Mouse (Mus musculus) intestine, postnatal 0 days (tissue): ENCODE data around the gene Igf1r. TPM values are rescaled to one million over a fixed set of nuclear protein-coding genes. Genes with fewer than 3 reads are reported as not detected.

Experiments
- ATAC-seq: fragments of 200-750 bp; cut with Nextera tagmentation; 2 replicates; pipeline ENCODE4 v1.8.0; 2017; ENCODE audit warnings: mild to moderate bottlenecking, moderate TSS enrichment, moderate library complexity
- H3K27ac ChIP-seq: fragments of 300-500 bp; sonication (generic); 2 replicates; pipeline ENCODE4 v1.5.1; 2014; ENCODE audit warnings: mild to moderate bottlenecking, low read depth, low read length, moderate library complexity
- H3K27me3 ChIP-seq: fragments of 300-500 bp; sonication (generic); replicated peaks from 2 replicates; pipeline ENCODE4 v1.6.1; 2014; ENCODE audit warnings: low read length, mixed read lengths; ENCODE audit not compliant: control insufficient read depth, insufficient read depth
- H3K36me3 ChIP-seq: fragments of 300-500 bp; sonication (generic); 2 replicates; pipeline ENCODE4 v1.6.1; 2014; ENCODE audit warnings: mild to moderate bottlenecking, moderate library complexity; ENCODE audit not compliant: control insufficient read depth, insufficient read depth
- H3K4me1 ChIP-seq: fragments of 300-500 bp; sonication (generic); replicated peaks from 2 replicates; pipeline ENCODE4 v1.6.1; 2014; ENCODE audit warnings: antibody characterized with exemption, low read length, mixed read lengths; ENCODE audit not compliant: control insufficient read depth, insufficient read depth
- H3K4me2 ChIP-seq: fragments of 300-500 bp; sonication (generic); replicated peaks from 2 replicates; pipeline ENCODE4 v1.6.1; 2014; ENCODE audit warnings: low read depth, mild to moderate bottlenecking, moderate library complexity
- H3K4me3 ChIP-seq: fragments of 300-500 bp; sonication (generic); 2 replicates; pipeline ENCODE4 v1.5.1; 2014; ENCODE audit warnings: low read depth, low read length
- H3K9ac ChIP-seq: fragments of 300-500 bp; sonication (generic); 2 replicates; pipeline ENCODE4 v1.6.1; 2014; ENCODE audit warnings: mild to moderate bottlenecking, low read depth, low read length
- H3K9me3 ChIP-seq: fragments of 300-500 bp; sonication (generic); 2 replicates; pipeline ENCODE4 v1.6.1; 2016; ENCODE audit warnings: mixed run types; ENCODE audit not compliant: control insufficient read depth
- CTCF ChIP-seq: sonication (generic); IDR thresholded peaks from 2 replicates; pipeline ENCODE4 v1.5.1; 2016; ENCODE audit warnings: low read depth, mild to moderate bottlenecking, control low read depth, antibody characterized with exemption, moderate library complexity
- WGBS: fragments of 180-500 bp; shearing (Covaris S2); extraction: QIAGEN DNeasy Blood & Tissue Kit; methylation state at CpG from one replicate; pipeline ENCODE4 v1.1.7; 2014; 5-methylcytosine and 5-hydroxymethylcytosine counted together
- polyA plus RNA-seq: library from polyadenylated mRNA; unstranded; fragments of >200 nt; fragmentation: Nextera tagmentation; extraction: Ambion mirVana; gene quantifications from 2 replicates; pipeline ENCODE4 v1.2.1, GENCODE M21; 2015

The Igf1r gene
- polyA plus RNA-seq, 1 experiment from 2014 or later = 5.3 TPM

GRCm38 (mm10) chr7:68125347-68125746 is 172.7 kb downstream of the Igf1r start:
- Histone ChIP-seq H3K27ac (no peak overlapping the region), H3K4me2 (no peak overlapping the region), H3K4me3 (no peak overlapping the region), H3K9ac (no peak overlapping the region), H3K36me3 (no peaks in the 10 kb centered on the region), H3K4me1 (no peaks in the 10 kb centered on the region), H3K9me3 (no peaks in the 10 kb centered on the region), H3K27me3 (no peaks in the 10 kb centered on the region)
- 72% methylated on average over 2 of the region's 2 CpGs for WGBS
- TF ChIP-seq CTCF = no peak
- ATAC-seq = no peak

GRCm38 (mm10) chr7:68127799-68128261 is 175.2 kb downstream of the Igf1r start:
- no peak overlapping the region for H3K4me3 ChIP-seq
- H3K36me3 ChIP-seq = no peaks in the 10 kb centered on the region
- no peaks in the 10 kb centered on the region for H3K27me3 ChIP-seq
- no peak for ATAC-seq
- H3K9me3 ChIP-seq = no peaks in the 10 kb centered on the region
- 27% methylated on average over 6 of the region's 6 CpGs for WGBS
- H3K27ac ChIP-seq = no peak overlapping the region
- H3K4me2 ChIP-seq = no peak overlapping the region; the same call in 1 of the 2 replicates
- H3K9ac ChIP-seq = no peak overlapping the region
- no peaks in the 10 kb centered on the region for H3K4me1 ChIP-seq
- TF ChIP-seq CTCF = peak; percentile 74

- Histone ChIP-seq H3K4me3 (peak overlapping the region; percentile 64; the same call in 1 of the 2 replicates), H3K36me3 (no peaks in the 10 kb centered on the region), H3K27ac (no peak overlapping the region), H3K4me1 (no peaks in the 10 kb centered on the region), H3K9ac (no peak overlapping the region), H3K27me3 (no peaks in the 10 kb centered on the region), H3K9me3 (no peaks in the 10 kb centered on the region), H3K4me2 (peak overlapping the region; percentile 80)
- TF ChIP-seq CTCF = no peak
- WGBS = 21% methylated on average over 7 of the region's 7 CpGs
- no peak for ATAC-seq
Observed at GRCm38 (mm10) chr7:68128271-68128674, 175.6 kb downstream of the Igf1r start.

- no peaks in the 10 kb centered on the region for H3K36me3 ChIP-seq
- ATAC-seq = peak; percentile 93
Observed at GRCm38 (mm10) chr7:68129077-68129511, 176.5 kb downstream of the Igf1r start.

GRCm38 (mm10) chr7:68129546-68130253 is 177.1 kb downstream of the Igf1r start:
- no peak for TF ChIP-seq CTCF
- Histone ChIP-seq H3K36me3 (no peaks in the 10 kb centered on the region), H3K9ac (peak overlapping the region; percentile 67), H3K4me3 (peak overlapping the region; percentile 64), H3K27me3 (no peaks in the 10 kb centered on the region), H3K9me3 (no peaks in the 10 kb centered on the region), H3K4me1 (no peaks in the 10 kb centered on the region), H3K4me2 (peak overlapping the region; percentile 80), H3K27ac (peak overlapping the region; percentile 80)
- WGBS = under 1% methylated on average over 19 of the region's 19 CpGs
- ATAC-seq = peak; percentile 58

More at GRCm38 (mm10) chr7:68129077-68129511, 176.5 kb downstream of the Igf1r start:
- H3K27ac ChIP-seq = peak overlapping the region; percentile 80
- peak overlapping the region; percentile 80 for H3K4me2 ChIP-seq
- no peaks in the 10 kb centered on the region for H3K9me3 ChIP-seq
- H3K4me3 ChIP-seq = peak overlapping the region; percentile 64
- H3K4me1 ChIP-seq = no peaks in the 10 kb centered on the region
- peak overlapping the region; percentile 67 for H3K9ac ChIP-seq
- under 1% methylated on average over 19 of the region's 19 CpGs for WGBS
- no peak for TF ChIP-seq CTCF
- H3K27me3 ChIP-seq = no peaks in the 10 kb centered on the region

GRCm38 (mm10) chr7:68130950-68131580 is 178.4 kb downstream of the Igf1r start:
- H3K36me3 ChIP-seq = no peaks in the 10 kb centered on the region
- H3K9ac ChIP-seq = no peak overlapping the region
- no peak for ATAC-seq
- no peak overlapping the region for H3K4me2 ChIP-seq
- 81% methylated on average over 13 of the region's 13 CpGs for WGBS
- no peaks in the 10 kb centered on the region for H3K4me1 ChIP-seq
- H3K27ac ChIP-seq = no peak overlapping the region
- H3K9me3 ChIP-seq = no peaks in the 10 kb centered on the region
- no peaks in the 10 kb centered on the region for H3K27me3 ChIP-seq
- no peak overlapping the region for H3K4me3 ChIP-seq
- no peak for TF ChIP-seq CTCF
